Mouse (Mus musculus): ENCODE data around the gene Hoxd11. TPM values are rescaled to one million over a fixed set of nuclear protein-coding genes. Genes with fewer than 3 reads are reported as not detected.

The Hoxd11 gene
- polyA plus RNA-seq (2014; fragmentation: Nextera tagmentation; extraction: Ambion mirVana): 59.6 and 64.4 TPM in 2 replicates

- ATAC-seq (ENCODE audit: insufficient number of reproducible peaks, low FRiP score, low TSS enrichment, low read depth) (no peak), DNase-seq (ENCODE audit: low spot score) (peak; percentile 63)
- Histone ChIP-seq H3K9ac (ENCODE audit: low read length) (peak within 1 kb of the TSS; percentile 97), H3K4me1 (ENCODE audit: control insufficient read depth, insufficient read depth, low read length) (peaks cover 23% of the 10 kb centered on the region), H3K4me2 (ENCODE audit: low read depth, severe bottlenecking) (peak within 1 kb of the TSS; percentile 47), H3K27ac (replicated peaks; ENCODE audit: low read depth, low read length) (peak within 1 kb of the TSS; percentile 95), H3K4me3 (ENCODE audit: low read depth, low read length) (peak within 1 kb of the TSS; percentile 77), H3K27me3 (ENCODE audit: control insufficient read depth, insufficient read depth, low read length) (peaks cover 26% of the 10 kb centered on the region), H3K36me3 (ENCODE audit: control insufficient read depth, insufficient read depth, low read length) (no peaks in the 10 kb centered on the region), H3K9me3 (ENCODE audit: control insufficient read depth, low read length) (no peaks in the 10 kb centered on the region)
- 1% methylated on average over 15 of the region's 15 CpGs for WGBS
These were observed at the start of gene Hoxd11 for GRCm38 (mm10) chr2:74678891-74679595. Hoxd11 (plus strand) TSS chr2:74679557.

DNA sequence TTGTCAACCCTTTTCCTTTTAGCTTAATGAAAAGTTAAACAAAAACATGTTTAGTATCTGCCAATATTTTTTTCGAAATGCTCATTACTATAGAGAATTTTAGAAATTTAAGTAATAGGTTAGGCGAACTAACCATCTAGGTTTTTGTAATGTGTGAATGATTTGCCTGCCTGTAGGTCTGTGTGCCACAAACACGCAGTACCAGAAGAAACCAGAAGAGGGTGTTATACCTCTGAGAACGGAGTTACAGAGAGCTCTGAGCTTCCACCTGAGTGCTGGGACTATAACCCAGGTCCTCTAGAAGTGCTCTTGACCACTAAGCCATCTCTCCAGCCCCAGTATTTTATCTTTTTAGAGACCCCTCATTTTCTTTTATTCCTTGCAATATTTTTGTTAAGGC, 43.9 kb upstream of the Hoxd11 start:
- DNase-seq (ENCODE audit: low spot score) (no peak), ATAC-seq (ENCODE audit: insufficient number of reproducible peaks, low FRiP score, low TSS enrichment, low read depth) (no peak)
- no peak overlapping the region for H3K27ac ChIP-seq (replicated peaks; ENCODE audit: low read depth, low read length)
- 74% methylated on average over 4 of the region's 4 CpGs for WGBS
- no peak overlapping the region for H3K4me3 ChIP-seq (ENCODE audit: low read depth, low read length)
- H3K9me3 ChIP-seq (ENCODE audit: control insufficient read depth, low read length): no peaks in the 10 kb centered on the region
- H3K9ac ChIP-seq (ENCODE audit: low read length): no peak overlapping the region
- no peaks in the 10 kb centered on the region for H3K27me3 ChIP-seq (ENCODE audit: control insufficient read depth, insufficient read depth, low read length)
- H3K36me3 ChIP-seq (ENCODE audit: control insufficient read depth, insufficient read depth, low read length): no peaks in the 10 kb centered on the region
- no peaks in the 10 kb centered on the region for H3K4me1 ChIP-seq (ENCODE audit: control insufficient read depth, insufficient read depth, low read length)
- H3K4me2 ChIP-seq (ENCODE audit: low read depth, severe bottlenecking): no peak overlapping the region

DNA sequence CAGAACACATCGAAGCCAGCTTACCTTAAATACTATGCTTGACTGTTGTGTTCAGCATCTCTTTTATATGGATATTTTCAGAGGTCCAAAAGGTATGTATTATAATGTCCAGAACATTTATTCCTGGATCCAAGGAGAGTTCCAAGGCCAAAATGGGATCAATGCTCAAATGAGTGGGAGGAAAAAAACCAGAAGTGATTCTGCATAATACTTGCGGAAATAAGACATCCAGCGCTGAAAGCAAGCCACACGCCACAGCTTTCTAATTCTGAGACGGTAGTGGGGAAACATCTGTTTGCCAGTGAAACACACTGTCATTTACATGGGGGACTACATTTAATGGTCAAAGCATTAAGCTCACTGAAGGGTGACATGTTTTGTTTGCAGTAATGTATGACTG, 36.9 kb upstream of the Hoxd11 start:
- H3K36me3 ChIP-seq (ENCODE audit: control insufficient read depth, insufficient read depth, low read length): no peaks in the 10 kb centered on the region
- H3K27ac ChIP-seq (replicated peaks; ENCODE audit: low read depth, low read length): no peak overlapping the region
- H3K4me2 ChIP-seq (ENCODE audit: low read depth, severe bottlenecking): no peak overlapping the region
- H3K27me3 ChIP-seq (ENCODE audit: control insufficient read depth, insufficient read depth, low read length): peaks cover 22% of the 10 kb centered on the region
- no peak overlapping the region for H3K9ac ChIP-seq (ENCODE audit: low read length)
- ATAC-seq (ENCODE audit: insufficient number of reproducible peaks, low FRiP score, low TSS enrichment, low read depth) (no peak), DNase-seq (ENCODE audit: low spot score) (no peak)
- 75% methylated on average over 5 of the region's 5 CpGs for WGBS
- H3K4me3 ChIP-seq (ENCODE audit: low read depth, low read length): no peak overlapping the region
- no peaks in the 10 kb centered on the region; the same call in 1 of the 2 replicates for H3K9me3 ChIP-seq (ENCODE audit: control insufficient read depth, low read length)
- H3K4me1 ChIP-seq (ENCODE audit: control insufficient read depth, insufficient read depth, low read length): no peaks in the 10 kb centered on the region

GRCm38 (mm10) chr2:74645631-74646030, 33.7 kb upstream of the Hoxd11 start:
- Histone ChIP-seq H3K27ac (replicated peaks; ENCODE audit: low read depth, low read length) (no peak overlapping the region), H3K36me3 (ENCODE audit: control insufficient read depth, insufficient read depth, low read length) (no peaks in the 10 kb centered on the region), H3K4me1 (ENCODE audit: control insufficient read depth, insufficient read depth, low read length) (peaks cover 7% of the 10 kb centered on the region), H3K9me3 (ENCODE audit: control insufficient read depth, low read length) (no peaks in the 10 kb centered on the region; the same call in 1 of the 2 replicates), H3K9ac (ENCODE audit: low read length) (no peak overlapping the region), H3K4me2 (ENCODE audit: low read depth, severe bottlenecking) (no peak overlapping the region), H3K27me3 (ENCODE audit: control insufficient read depth, insufficient read depth, low read length) (peaks cover 45% of the 10 kb centered on the region), H3K4me3 (ENCODE audit: low read depth, low read length) (no peak overlapping the region)
- ATAC-seq (ENCODE audit: insufficient number of reproducible peaks, low FRiP score, low TSS enrichment, low read depth) (no peak), DNase-seq (ENCODE audit: low spot score) (no peak)
- WGBS: 86% methylated on average over 3 of the region's 3 CpGs

DNA sequence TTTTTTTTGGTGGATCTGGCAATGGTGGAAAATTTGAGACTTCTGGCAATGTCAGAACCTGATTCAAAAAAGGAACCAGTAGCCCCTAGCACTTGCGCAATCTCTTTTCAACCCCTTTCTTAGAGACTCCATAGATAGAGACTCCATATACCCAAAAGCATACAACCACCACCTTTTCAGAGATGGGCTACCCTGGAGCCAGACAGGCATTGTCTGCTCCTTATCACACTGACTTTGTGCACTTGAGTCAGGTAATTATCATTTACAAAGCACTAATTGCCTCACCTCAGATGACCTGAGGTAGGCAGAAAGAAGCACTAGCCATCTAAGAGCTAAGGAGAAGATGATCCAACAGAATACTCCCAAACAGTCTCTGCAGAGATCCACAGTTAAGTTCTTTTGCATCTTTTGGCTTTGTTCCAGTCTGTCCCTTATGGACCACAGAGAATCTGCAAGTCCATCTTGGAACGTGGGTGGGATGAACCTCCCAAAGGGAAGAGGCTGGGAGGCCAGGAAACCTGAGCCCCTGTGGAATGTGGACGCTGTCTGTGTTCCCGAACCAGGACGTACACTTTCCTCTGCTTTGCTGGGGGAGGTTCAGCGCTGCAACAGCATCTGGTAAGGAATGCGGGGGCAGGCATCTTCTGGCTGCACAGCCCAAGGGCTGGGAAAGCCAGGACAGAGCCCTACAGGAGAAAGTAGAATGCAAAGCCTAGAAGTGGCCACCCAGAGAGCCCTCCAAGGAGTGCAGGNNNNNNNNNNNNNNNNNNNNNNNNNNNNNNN, 32.1 kb upstream of the Hoxd11 start:
- Histone ChIP-seq H3K9ac (ENCODE audit: low read length) (no peak overlapping the region), H3K4me1 (ENCODE audit: control insufficient read depth, insufficient read depth, low read length) (peaks cover 7% of the 10 kb centered on the region), H3K9me3 (ENCODE audit: control insufficient read depth, low read length) (no peaks in the 10 kb centered on the region; the same call in 1 of the 2 replicates), H3K36me3 (ENCODE audit: control insufficient read depth, insufficient read depth, low read length) (no peaks in the 10 kb centered on the region), H3K27me3 (ENCODE audit: control insufficient read depth, insufficient read depth, low read length) (peaks cover 55% of the 10 kb centered on the region), H3K4me3 (ENCODE audit: low read depth, low read length) (no peak overlapping the region), H3K4me2 (ENCODE audit: low read depth, severe bottlenecking) (no peak overlapping the region), H3K27ac (replicated peaks; ENCODE audit: low read depth, low read length) (no peak overlapping the region)
- ATAC-seq (ENCODE audit: insufficient number of reproducible peaks, low FRiP score, low TSS enrichment, low read depth) (no peak), DNase-seq (ENCODE audit: low spot score) (peak; percentile 34)
- 14% methylated on average over 7 of the region's 7 CpGs for WGBS

- Histone ChIP-seq H3K27me3 (ENCODE audit: control insufficient read depth, insufficient read depth, low read length) (peaks cover 64% of the 10 kb centered on the region), H3K4me1 (ENCODE audit: control insufficient read depth, insufficient read depth, low read length) (peaks cover 14% of the 10 kb centered on the region), H3K4me2 (ENCODE audit: low read depth, severe bottlenecking) (no peak overlapping the region), H3K27ac (replicated peaks; ENCODE audit: low read depth, low read length) (no peak overlapping the region), H3K4me3 (ENCODE audit: low read depth, low read length) (no peak overlapping the region), H3K36me3 (ENCODE audit: control insufficient read depth, insufficient read depth, low read length) (no peaks in the 10 kb centered on the region), H3K9ac (ENCODE audit: low read length) (no peak overlapping the region), H3K9me3 (ENCODE audit: control insufficient read depth, low read length) (no peaks in the 10 kb centered on the region)
- DNase-seq (ENCODE audit: low spot score) (no peak), ATAC-seq (ENCODE audit: insufficient number of reproducible peaks, low FRiP score, low TSS enrichment, low read depth) (no peak)
- WGBS: 39% methylated on average over 2 of the region's 2 CpGs
These were observed 26.4 kb upstream of the Hoxd11 start for GRCm38 (mm10) chr2:74652996-74653340.

GRCm38 (mm10) chr2:74653781-74654535, 25.4 kb upstream of the Hoxd11 start:
- ATAC-seq (ENCODE audit: insufficient number of reproducible peaks, low FRiP score, low TSS enrichment, low read depth): no peak
- peak; percentile 52 for DNase-seq (ENCODE audit: low spot score)
- Histone ChIP-seq H3K4me1 (ENCODE audit: control insufficient read depth, insufficient read depth, low read length) (peaks cover 14% of the 10 kb centered on the region), H3K4me3 (ENCODE audit: low read depth, low read length) (no peak overlapping the region), H3K27ac (replicated peaks; ENCODE audit: low read depth, low read length) (no peak overlapping the region), H3K9me3 (ENCODE audit: control insufficient read depth, low read length) (no peaks in the 10 kb centered on the region), H3K4me2 (ENCODE audit: low read depth, severe bottlenecking) (no peak overlapping the region), H3K9ac (ENCODE audit: low read length) (no peak overlapping the region), H3K27me3 (ENCODE audit: control insufficient read depth, insufficient read depth, low read length) (peaks cover 55% of the 10 kb centered on the region), H3K36me3 (ENCODE audit: control insufficient read depth, insufficient read depth, low read length) (no peaks in the 10 kb centered on the region)
- 13% methylated on average over 17 of the region's 17 CpGs for WGBS

DNA sequence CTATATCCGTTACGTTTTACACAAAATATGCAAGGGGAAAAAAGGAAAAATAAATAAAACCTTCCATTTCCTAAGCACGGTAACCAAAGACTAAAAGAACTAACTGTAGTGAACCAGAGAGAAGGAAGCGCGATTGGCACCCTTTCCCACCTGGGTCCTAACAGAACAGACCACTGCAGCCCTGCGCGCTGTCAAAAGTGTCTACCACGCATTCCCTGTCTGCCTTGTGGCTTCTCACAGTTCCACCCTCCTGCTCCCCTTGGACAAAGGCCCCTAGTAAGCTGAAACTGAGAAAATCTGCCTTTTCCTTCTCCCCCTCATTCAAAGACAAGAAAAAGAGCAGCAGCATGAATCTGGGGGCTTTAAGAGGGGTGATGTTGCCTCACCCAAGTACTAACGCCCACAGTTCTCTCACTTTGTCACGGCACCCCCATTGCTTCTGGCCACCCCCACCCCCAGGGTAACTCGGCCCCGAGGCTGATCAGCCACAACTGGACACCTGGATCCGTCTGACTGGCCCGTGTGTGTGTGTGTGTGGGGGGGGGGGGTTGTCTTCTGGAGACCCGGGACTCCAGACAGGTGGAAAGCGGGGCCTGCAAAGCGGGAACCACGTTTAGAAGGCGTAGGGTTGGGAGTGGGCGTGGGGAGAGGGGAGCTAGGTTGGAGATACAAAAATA, 24.5 kb upstream of the Hoxd11 start:
- Histone ChIP-seq H3K4me2 (ENCODE audit: low read depth, severe bottlenecking) (peak overlapping the region; percentile 62), H3K36me3 (ENCODE audit: control insufficient read depth, insufficient read depth, low read length) (no peaks in the 10 kb centered on the region), H3K4me1 (ENCODE audit: control insufficient read depth, insufficient read depth, low read length) (peaks cover 11% of the 10 kb centered on the region), H3K27me3 (ENCODE audit: control insufficient read depth, insufficient read depth, low read length) (peaks cover 54% of the 10 kb centered on the region), H3K27ac (replicated peaks; ENCODE audit: low read depth, low read length) (no peak overlapping the region), H3K4me3 (ENCODE audit: low read depth, low read length) (peak overlapping the region; percentile 32; the same call in 1 of the 2 replicates), H3K9ac (ENCODE audit: low read length) (no peak overlapping the region), H3K9me3 (ENCODE audit: control insufficient read depth, low read length) (no peaks in the 10 kb centered on the region)
- ATAC-seq (ENCODE audit: insufficient number of reproducible peaks, low FRiP score, low TSS enrichment, low read depth) (no peak), DNase-seq (ENCODE audit: low spot score) (peak; percentile 46)
- WGBS: 4% methylated on average over 18 of the region's 20 CpGs

Measured in limb, embryonic 11.5 days (tissue).